Mouse (Mus musculus): ENCODE data around the gene Slc35a3. TPM values are rescaled to one million over a fixed set of nuclear protein-coding genes. Genes with fewer than 3 reads are reported as not detected.

The Slc35a3 gene
- total RNA-seq, 1 experiment from 2014 or later: 48.4 TPM

Other genes with a start within 250 kb of the Slc35a3 start
- gene Rtca, start 204.6 kb downstream of the Slc35a3 start, total RNA-seq (2017): 31.6 and 32.6 TPM in 2 replicates
- 15.2 and 17.0 TPM in 2 replicates for gene Dbt, start 199.8 kb downstream of the Slc35a3 start, total RNA-seq (2017)
- gene Lrrc39, start 149.9 kb downstream of the Slc35a3 start, total RNA-seq (2017): 0.55 and 1.2 TPM in 2 replicates
- 34.1 and 43.9 TPM in 2 replicates for gene Sass6, start 117.8 kb downstream of the Slc35a3 start, total RNA-seq (2017)
- gene Trmt13, start 98.2 kb downstream of the Slc35a3 start, total RNA-seq (2017): 53.8 and 54.4 TPM in 2 replicates
- gene Mfsd14a, start 50.2 kb downstream of the Slc35a3 start, total RNA-seq (2017): 76.5 and 92.3 TPM in 2 replicates
- not detected in 2 replicates for gene Gm43191, start 31.6 kb downstream of the Slc35a3 start, total RNA-seq (2017)
- gene Agl, start 95.3 kb upstream of the Slc35a3 start, total RNA-seq (2017): 8.6 and 11.3 TPM in 2 replicates
- 22.6 and 33.3 TPM in 2 replicates for gene Frrs1, start 146.6 kb upstream of the Slc35a3 start, total RNA-seq (2017)